ENCODE assay signal across 18 mouse cellular contexts in genomic region chr17:65719826-65720225, GRCm38 (mm10).
"Had no signal": no experiment of that assay in that cellular context is flagged by ENCODE, and none has a peak within 500 bp of the region (broad histone marks: within the 10 kb centered on the region; RNA-seq: fewer than 3 reads in every experiment).

No protein-coding gene starts in this region.

- H3K4me2 ChIP-seq: liver, embryonic 11.5 days; lung, embryonic 14.5 days; midbrain, embryonic 12.5 days; midbrain, embryonic 15.5 days; neural tube, embryonic 12.5 days had no signal

- H3K9me3 ChIP-seq: midbrain, embryonic 12.5 days; midbrain, embryonic 15.5 days; neural tube, embryonic 12.5 days had no signal

- H3K4me1 ChIP-seq: midbrain, embryonic 12.5 days; midbrain, embryonic 15.5 days; neural tube, embryonic 12.5 days had no signal

- H3K27me3 ChIP-seq: midbrain, embryonic 12.5 days; midbrain, embryonic 15.5 days; neural tube, embryonic 12.5 days had no signal

- ATAC-seq: intestine, postnatal 0 days; liver, postnatal 0 days; lung, postnatal 0 days; midbrain, embryonic 15.5 days had no signal

- H3K27ac ChIP-seq: kidney, postnatal 0 days; layer of hippocampus, adult 2 months; left cerebral cortex, adult 2 months; liver, embryonic 14.5 days; midbrain, embryonic 12.5 days; midbrain, embryonic 15.5 days; neural tube, embryonic 12.5 days had no signal

- H3K4me3 ChIP-seq: layer of hippocampus, adult 2 months; left cerebral cortex, adult 2 months; midbrain, embryonic 12.5 days; midbrain, embryonic 15.5 days; neural tube, embryonic 12.5 days had no signal

- H3K9ac ChIP-seq: liver, embryonic 14.5 days; liver, postnatal 0 days; lung, embryonic 14.5 days; midbrain, embryonic 12.5 days; midbrain, embryonic 15.5 days; neural tube, embryonic 12.5 days had no signal

- DNase-seq: kidney, adult 2 months; kidney, postnatal 25 days; layer of hippocampus, adult 9-11 months; liver, postnatal 0 days; lung, embryonic 14.5 days; thymus, adult 2 months; thymus, postnatal 14 days; thymus, postnatal 4 days had no signal
